Mouse (Mus musculus) stomach, postnatal 0 days (tissue): ENCODE measurements around the gene Jph2. TPM values are rescaled to one million over a fixed set of nuclear protein-coding genes. Genes with fewer than 3 reads are reported as not detected.

ENCODE experiments used
- ATAC-seq: fragments of 200-750 bp; cut with Nextera tagmentation; 2 replicates; pipeline ENCODE4 v1.8.0; 2017; ENCODE audit not compliant: low FRiP score, low TSS enrichment
- DNase-seq: peaks from one replicate; pipeline ENCODE4 v3.0.0-alpha.2; 2016; ENCODE audit warnings: low spot score
- H3K27ac ChIP-seq: fragments of 300-500 bp; sonication (generic); replicated peaks from 2 replicates; pipeline ENCODE4 v1.5.1; 2014; ENCODE audit warnings: mild to moderate bottlenecking, control low read depth
- H3K27me3 ChIP-seq: fragments of 300-500 bp; sonication (generic); 2 replicates; pipeline ENCODE4 v1.6.1; 2014; ENCODE audit warnings: low read length; ENCODE audit not compliant: control insufficient read depth, insufficient read depth
- H3K36me3 ChIP-seq: fragments of 300-500 bp; sonication (generic); 2 replicates; pipeline ENCODE4 v1.6.1; 2014; ENCODE audit warnings: low read length, mixed read lengths; ENCODE audit not compliant: control insufficient read depth, insufficient read depth
- H3K4me1 ChIP-seq: fragments of 300-500 bp; sonication (generic); replicated peaks from 2 replicates; pipeline ENCODE4 v1.6.1; 2014; ENCODE audit warnings: antibody characterized with exemption; ENCODE audit not compliant: control insufficient read depth, insufficient read depth
- H3K4me2 ChIP-seq: fragments of 300-500 bp; sonication (generic); replicated peaks from 2 replicates; pipeline ENCODE4 v1.6.1; 2014; ENCODE audit warnings: low read depth, mild to moderate bottlenecking, control low read depth, moderate library complexity
- H3K4me3 ChIP-seq: fragments of 300-500 bp; sonication (generic); 2 replicates; pipeline ENCODE4 v1.5.1; 2014; ENCODE audit warnings: low read depth, low read length, control low read depth
- H3K9ac ChIP-seq: fragments of 300-500 bp; sonication (generic); 2 replicates; pipeline ENCODE4 v1.6.1; 2014; ENCODE audit warnings: mild to moderate bottlenecking, low read length, control low read depth, mixed read lengths
- H3K9me3 ChIP-seq: fragments of 300-500 bp; sonication (generic); 2 replicates; pipeline ENCODE4 v1.6.1; 2016; ENCODE audit warnings: low read length; ENCODE audit not compliant: control insufficient read depth
- CTCF ChIP-seq: IDR thresholded peaks from 2 replicates; pipeline ENCODE4 v1.5.1; 2016; ENCODE audit warnings: antibody characterized with exemption, low read depth, mild to moderate bottlenecking, moderate library complexity
- EP300 ChIP-seq: optimal IDR thresholded peaks from 2 replicates; pipeline ENCODE3; 2016; ENCODE audit warnings: antibody characterized with exemption
- WGBS: fragments of 180-500 bp; shearing (Covaris S2); extraction: QIAGEN DNeasy Blood & Tissue Kit; methylation state at CpG from one replicate; pipeline ENCODE4 v1.1.7; 2014; 5-methylcytosine and 5-hydroxymethylcytosine counted together
- polyA plus RNA-seq: library from polyadenylated mRNA; unstranded; fragments of >200 nt; fragmentation: Nextera tagmentation; extraction: Ambion mirVana; gene quantifications from 2 replicates; pipeline ENCODE4 v1.2.1, GENCODE M21; 2015

Jph2 gene
- polyA plus RNA-seq = 13.6 and 13.9 TPM in 2 replicates

DNA sequence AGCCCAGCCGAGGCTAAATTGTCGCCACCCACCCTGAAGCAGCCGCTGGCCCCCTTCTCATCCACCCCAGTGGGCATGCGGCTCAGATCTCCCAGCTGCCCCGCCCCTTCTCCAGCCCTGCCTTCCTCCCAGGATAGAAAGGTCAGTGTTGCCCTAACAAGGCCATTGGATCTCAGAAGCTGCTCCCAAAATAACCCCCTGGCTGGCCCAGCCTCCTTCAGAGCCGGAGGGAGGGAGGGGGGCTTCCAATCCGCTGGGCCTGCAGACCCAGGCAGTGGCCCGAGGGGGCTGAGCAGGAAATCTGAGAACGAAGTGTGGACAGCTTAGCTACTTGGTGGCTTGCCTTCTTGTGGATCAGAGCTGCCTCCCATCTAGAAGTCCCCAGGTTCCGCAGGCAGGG, at the start of gene Jph2:
Gene Jph2 (minus strand): TSS at position 89 of the 400 bp plus-strand sequence.
- WGBS = 6% methylated on average over 10 of the region's 10 CpGs
- peak within 1 kb of the TSS; percentile 86 for H3K27ac ChIP-seq
- H3K9me3 ChIP-seq = no peaks in the 10 kb centered on the region
- DNase-seq (peak; percentile 43), ATAC-seq (peak; percentile 79)
- no peaks in the 10 kb centered on the region for H3K4me1 ChIP-seq
- peak within 1 kb of the TSS; percentile 47 for H3K4me3 ChIP-seq
- no peaks in the 10 kb centered on the region for H3K27me3 ChIP-seq
- H3K9ac ChIP-seq = peak within 1 kb of the TSS; percentile 71
- no peaks in the 10 kb centered on the region for H3K36me3 ChIP-seq
- TF ChIP-seq CTCF = peak; percentile 31
- TF ChIP-seq EP300 = no peak
- H3K4me2 ChIP-seq = peak within 1 kb of the TSS; percentile 50

DNA sequence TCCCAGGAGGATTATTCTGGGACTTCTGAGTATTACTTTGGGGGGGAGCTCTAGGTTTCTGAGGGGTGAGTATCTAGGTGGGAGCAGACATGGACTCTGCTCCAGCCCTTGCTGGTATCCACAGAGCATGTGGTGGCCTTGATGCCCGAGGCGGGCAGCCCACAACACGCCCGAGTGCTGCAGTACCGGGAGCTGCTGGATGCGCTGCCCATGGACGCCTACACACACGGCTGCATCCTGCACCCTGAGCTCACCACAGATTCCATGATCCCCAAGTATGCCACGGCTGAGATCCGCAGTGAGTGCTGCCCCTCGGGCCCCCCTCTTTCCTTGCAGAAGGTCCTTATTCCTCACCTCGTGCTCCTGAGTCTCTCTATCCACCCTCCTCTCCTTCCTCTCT, 49.6 kb upstream of the Jph2 start:
- no peak for DNase-seq
- no peak for TF ChIP-seq EP300
- no peak for TF ChIP-seq CTCF
- Histone ChIP-seq H3K27me3 (no peaks in the 10 kb centered on the region), H3K27ac (no peak overlapping the region), H3K36me3 (no peaks in the 10 kb centered on the region), H3K9me3 (no peaks in the 10 kb centered on the region), H3K4me3 (no peak overlapping the region), H3K4me2 (no peak overlapping the region), H3K9ac (no peak overlapping the region), H3K4me1 (no peaks in the 10 kb centered on the region)
- no peak for ATAC-seq
- WGBS = 78% methylated on average over 12 of the region's 12 CpGs

DNA sequence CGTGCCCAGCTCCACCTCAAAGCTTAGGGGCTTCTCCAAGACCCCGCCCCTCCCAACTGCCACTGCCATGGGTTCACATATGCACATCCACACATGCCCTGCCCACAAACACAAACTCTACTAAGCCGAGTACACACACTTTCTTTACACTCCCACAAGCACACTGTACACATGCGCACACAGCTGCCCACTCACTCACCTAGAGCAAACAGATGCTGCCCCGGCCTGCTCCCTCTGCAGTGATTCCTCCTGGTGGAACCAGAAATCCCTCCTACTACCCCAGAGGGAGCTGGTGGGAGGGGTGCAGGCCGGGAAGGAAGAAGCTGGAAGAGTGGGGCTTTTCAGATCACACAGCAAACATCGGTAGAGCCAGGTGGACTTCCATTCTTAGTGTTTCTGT, 46.2 kb upstream of the Jph2 start:
- Histone ChIP-seq H3K4me1 (no peaks in the 10 kb centered on the region), H3K27ac (no peak overlapping the region), H3K9ac (no peak overlapping the region), H3K4me3 (no peak overlapping the region), H3K9me3 (no peaks in the 10 kb centered on the region), H3K36me3 (no peaks in the 10 kb centered on the region), H3K4me2 (no peak overlapping the region), H3K27me3 (no peaks in the 10 kb centered on the region)
- TF ChIP-seq CTCF (no peak), EP300 (no peak)
- WGBS = 36% methylated on average over 7 of the region's 7 CpGs
- peak; percentile 32 for DNase-seq
- peak; percentile 54; the same call in 1 of the 2 replicates for ATAC-seq

DNA sequence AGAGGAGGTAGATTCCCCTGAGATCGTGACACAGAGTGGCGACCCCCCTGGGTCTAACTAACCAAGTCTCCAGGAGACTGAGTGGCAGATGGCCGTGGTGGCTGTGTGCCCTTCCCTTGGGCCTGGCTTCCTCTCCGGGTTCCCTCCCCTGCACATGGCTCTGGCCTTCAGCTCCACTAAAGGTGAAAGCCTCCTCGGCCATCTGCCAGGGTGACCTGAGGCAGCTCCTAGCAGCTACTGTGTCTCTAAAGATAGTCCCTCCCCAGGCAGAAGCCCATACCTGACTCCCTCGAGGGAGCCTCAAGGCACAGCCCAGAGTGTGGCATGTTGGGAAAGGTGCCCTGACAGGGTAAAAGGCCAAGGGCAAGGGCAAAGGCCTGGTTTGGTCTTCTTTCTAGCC, 45.8 kb upstream of the Jph2 start:
- no peak for DNase-seq
- H3K4me3 ChIP-seq = no peak overlapping the region
- no peaks in the 10 kb centered on the region for H3K27me3 ChIP-seq
- H3K9ac ChIP-seq = no peak overlapping the region
- no peaks in the 10 kb centered on the region for H3K9me3 ChIP-seq
- 66% methylated on average over 6 of the region's 6 CpGs for WGBS
- TF ChIP-seq CTCF (no peak), EP300 (no peak)
- ATAC-seq = no peak
- no peaks in the 10 kb centered on the region for H3K36me3 ChIP-seq
- no peak overlapping the region for H3K27ac ChIP-seq
- no peak overlapping the region for H3K4me2 ChIP-seq
- no peaks in the 10 kb centered on the region for H3K4me1 ChIP-seq

DNA sequence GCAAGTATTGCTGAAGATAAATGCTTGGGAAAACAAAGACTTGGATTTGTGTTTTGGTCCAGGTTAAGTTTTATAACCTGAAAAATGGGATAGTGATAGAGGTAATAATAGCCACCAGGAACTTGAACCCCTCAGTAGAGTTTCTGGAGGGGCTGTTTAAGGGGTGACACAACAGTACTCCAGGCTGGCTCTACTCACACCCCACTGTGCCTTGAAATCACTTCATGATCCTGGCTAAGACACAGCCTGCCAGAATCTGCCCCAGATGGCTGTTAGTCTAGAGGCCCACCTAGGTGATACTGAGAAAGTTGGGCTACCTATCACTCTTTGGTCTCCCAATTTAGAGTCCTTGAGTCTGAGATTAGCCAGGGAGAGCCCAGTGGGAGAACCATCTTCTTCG, 41.7 kb upstream of the Jph2 start:
- no peaks in the 10 kb centered on the region for H3K27me3 ChIP-seq
- 64% methylated on average over 1 of the region's 1 CpGs for WGBS
- DNase-seq (no peak), ATAC-seq (no peak)
- no peak overlapping the region for H3K27ac ChIP-seq
- no peaks in the 10 kb centered on the region for H3K36me3 ChIP-seq
- no peak overlapping the region for H3K4me2 ChIP-seq
- TF ChIP-seq EP300 (no peak), CTCF (no peak)
- no peak overlapping the region for H3K4me3 ChIP-seq
- H3K9ac ChIP-seq = no peak overlapping the region
- H3K9me3 ChIP-seq = no peaks in the 10 kb centered on the region
- H3K4me1 ChIP-seq = no peaks in the 10 kb centered on the region

DNA sequence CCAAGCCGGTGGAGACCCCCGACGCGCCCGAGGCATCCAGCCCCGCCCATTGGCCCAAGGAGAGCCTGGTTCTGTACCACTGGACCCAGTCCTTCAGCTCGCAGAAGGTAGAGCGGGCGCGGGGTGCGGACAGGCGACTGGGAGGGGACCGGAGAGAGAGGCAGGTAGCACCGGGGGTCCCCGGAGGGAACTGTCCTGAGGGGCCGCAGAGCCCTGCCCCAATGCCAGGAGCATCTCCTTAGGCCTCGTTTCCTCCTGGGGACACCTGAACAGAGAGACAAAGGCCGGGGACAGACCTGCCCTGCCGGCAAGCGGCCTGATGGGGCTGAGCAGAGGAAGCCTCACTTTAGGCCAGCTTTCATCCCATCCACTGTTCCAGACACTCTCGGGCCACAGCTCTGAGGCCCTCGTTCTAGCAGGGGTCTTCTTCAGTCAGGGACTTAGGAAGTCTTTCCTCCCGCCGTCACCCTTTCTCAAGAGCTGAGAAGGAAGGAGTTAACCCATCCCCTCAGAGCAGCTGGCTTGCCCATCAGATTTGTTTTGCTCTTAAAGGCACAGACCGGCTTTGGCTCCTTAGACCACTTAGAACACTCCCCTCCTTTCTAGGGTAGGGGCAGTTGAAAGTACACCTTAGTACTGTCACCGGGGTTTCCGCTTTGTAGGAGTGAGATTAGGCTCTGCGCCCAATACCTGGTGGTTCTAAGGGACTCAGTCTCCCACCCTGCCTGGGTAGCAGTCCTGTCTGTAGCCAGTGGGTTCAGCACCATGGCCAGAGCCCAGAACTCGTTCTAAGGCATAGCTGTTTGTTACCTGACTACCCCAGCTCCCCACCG, 41.0 kb upstream of the Jph2 start:
- no peaks in the 10 kb centered on the region for H3K4me1 ChIP-seq
- no peak for TF ChIP-seq EP300
- TF ChIP-seq CTCF = no peak
- H3K4me2 ChIP-seq = peak overlapping the region; percentile 44
- H3K4me3 ChIP-seq = peak overlapping the region; percentile 33
- ATAC-seq = 0 out of 2 replicates have a peak, but pooled peaks have one; percentile 11
- H3K36me3 ChIP-seq = no peaks in the 10 kb centered on the region
- H3K27me3 ChIP-seq = no peaks in the 10 kb centered on the region
- peak; percentile 62 for DNase-seq
- H3K27ac ChIP-seq = no peak overlapping the region
- WGBS = 2% methylated on average over 23 of the region's 30 CpGs
- no peak overlapping the region for H3K9ac ChIP-seq
- no peaks in the 10 kb centered on the region for H3K9me3 ChIP-seq
